ENCODE assay signal across 8 mouse cellular contexts in genomic region chr13:37508385-37509351, GRCm38 (mm10).
DNase-seq lines count a peak whose midpoint lies in the region; ATAC-seq and TF ChIP-seq lines count a peak whose summit lies in the region.

No protein-coding gene starts in this region.

- no peak overlapping the region; the same call in 1 of the 2 replicates for H3K4me2 ChIP-seq in forebrain, embryonic 12.5 days
- H3K4me2 ChIP-seq in hindbrain, postnatal 0 days (ENCODE audit: low read depth, low read length): no peak overlapping the region
- H3K4me2 ChIP-seq in liver, embryonic 13.5 days: peak overlapping the region; percentile 51
- no peak overlapping the region; the same call in 1 of the 2 replicates for H3K4me2 ChIP-seq in stomach, embryonic 14.5 days (replicated peaks; ENCODE audit: low read depth, low read length)

- no peaks in the 10 kb centered on the region for H3K36me3 ChIP-seq in spleen, adult 2 months (ENCODE audit: control insufficient read depth, insufficient read depth, low read length)
- no peaks in the 10 kb centered on the region for H3K36me3 ChIP-seq in forebrain, embryonic 12.5 days (replicated peaks)
- no peaks in the 10 kb centered on the region for H3K36me3 ChIP-seq in hindbrain, postnatal 0 days (ENCODE audit: insufficient read depth, low read length)
- no peaks in the 10 kb centered on the region for H3K36me3 ChIP-seq in liver, embryonic 13.5 days
- no peaks in the 10 kb centered on the region for H3K36me3 ChIP-seq in stomach, embryonic 14.5 days (ENCODE audit: control insufficient read depth, insufficient read depth, low read length)

- H3K4me3 ChIP-seq in spleen, adult 2 months (ENCODE audit: extremely low read depth, insufficient read depth, insufficient read length): no peak overlapping the region
- H3K4me3 ChIP-seq in forebrain, embryonic 12.5 days (replicated peaks): no peak overlapping the region
- H3K4me3 ChIP-seq in hindbrain, postnatal 0 days (ENCODE audit: low read length): no peak overlapping the region
- H3K4me3 ChIP-seq in liver, embryonic 13.5 days (replicated peaks): 0 out of 2 replicates have a peak overlapping the region, but pooled peaks have one; percentile 16
- no peak overlapping the region for H3K4me3 ChIP-seq in stomach, embryonic 14.5 days (ENCODE audit: low read depth, low read length)

- TF ChIP-seq POLR2A in spleen, adult 2 months (IDR thresholded peaks at IDR 0.05; ENCODE audit: low read depth, low read length): no peak

- H3K27me3 ChIP-seq in spleen, adult 2 months (ENCODE audit: control insufficient read depth, insufficient read depth, low read length): no peaks in the 10 kb centered on the region
- no peaks in the 10 kb centered on the region for H3K27me3 ChIP-seq in forebrain, embryonic 12.5 days
- H3K27me3 ChIP-seq in hindbrain, postnatal 0 days (ENCODE audit: insufficient read depth, low read length): no peaks in the 10 kb centered on the region
- no peaks in the 10 kb centered on the region for H3K27me3 ChIP-seq in liver, embryonic 13.5 days
- H3K27me3 ChIP-seq in stomach, embryonic 14.5 days (ENCODE audit: control insufficient read depth, insufficient read depth, low read length): no peaks in the 10 kb centered on the region

- H3K9ac ChIP-seq in forebrain, embryonic 12.5 days: no peak overlapping the region
- no peak overlapping the region for H3K9ac ChIP-seq in hindbrain, postnatal 0 days (replicated peaks; ENCODE audit: low read length)
- 0 out of 2 replicates have a peak overlapping the region, but pooled peaks have one; percentile 22 for H3K9ac ChIP-seq in liver, embryonic 13.5 days
- H3K9ac ChIP-seq in stomach, embryonic 14.5 days (replicated peaks; ENCODE audit: low read depth, low read length): no peak overlapping the region

- H3K27ac ChIP-seq in spleen, adult 2 months (ENCODE audit: insufficient read depth, low read length): peak overlapping the region; percentile 6; the same call in 1 of the 2 replicates
- peak overlapping the region; percentile 42; the same call in 1 of the 2 replicates for H3K27ac ChIP-seq in forebrain, embryonic 12.5 days
- H3K27ac ChIP-seq in hindbrain, postnatal 0 days: peak overlapping the region; percentile 60
- H3K27ac ChIP-seq in liver, embryonic 13.5 days: peak overlapping the region; percentile 63
- peak overlapping the region; percentile 85 for H3K27ac ChIP-seq in stomach, embryonic 14.5 days (ENCODE audit: low read length)

- 48% methylated on average over 19 of the region's 19 CpGs for WGBS in spleen, adult 2 months
- 57% methylated on average over 19 of the region's 19 CpGs for WGBS in forebrain, embryonic 12.5 days
- 39% methylated on average over 19 of the region's 19 CpGs for WGBS in hindbrain, postnatal 0 days
- WGBS in liver, embryonic 13.5 days (ENCODE audit: insufficient replicate concordance): 17% methylated on average over 19 of the region's 19 CpGs
- WGBS in stomach, embryonic 14.5 days: 31% methylated on average over 19 of the region's 19 CpGs

- peaks cover 16% of the 10 kb centered on the region; the same call in 1 of the 2 replicates for H3K4me1 ChIP-seq in spleen, adult 2 months (ENCODE audit: control insufficient read depth, insufficient read depth, insufficient read length)
- H3K4me1 ChIP-seq in forebrain, embryonic 12.5 days: peaks cover 26% of the 10 kb centered on the region
- H3K4me1 ChIP-seq in hindbrain, postnatal 0 days (ENCODE audit: insufficient read depth, low read length): peaks cover 18% of the 10 kb centered on the region
- peaks cover 53% of the 10 kb centered on the region for H3K4me1 ChIP-seq in liver, embryonic 13.5 days (replicated peaks)
- peaks cover 35% of the 10 kb centered on the region for H3K4me1 ChIP-seq in stomach, embryonic 14.5 days (ENCODE audit: control insufficient read depth, insufficient read depth, low read length)

- DNase-seq in spleen, adult 2 months (ENCODE audit: low read depth in 1 of 2, low spot score in 2 of 2): no peak
- DNase-seq in spleen, adult 12 weeks (ENCODE audit: low spot score): no peak
- peak; percentile 65 for DNase-seq in hindbrain, postnatal 0 days (ENCODE audit: low spot score)
- DNase-seq in liver, embryonic 13.5 days: no peak
- no peak for DNase-seq in urinary bladder, adult 2 months (ENCODE audit: low spot score)
- no peak for DNase-seq in cerebellum, adult 11 months

- no peak for ATAC-seq in forebrain, embryonic 12.5 days (ENCODE audit: low FRiP score)
- peak; percentile 43 for ATAC-seq in hindbrain, postnatal 0 days
- peak; percentile 14 for ATAC-seq in liver, embryonic 13.5 days (ENCODE audit: low read depth)
- ATAC-seq in stomach, embryonic 14.5 days (ENCODE audit: insufficient number of reproducible peaks, insufficient read depth, low FRiP score, low read depth): peak; percentile 57

- TF ChIP-seq CTCF in spleen, adult 2 months (IDR thresholded peaks at IDR 0.05; ENCODE audit: extremely low read depth, insufficient read depth, insufficient read length, insufficient replicate concordance): no peak
- no peak for TF ChIP-seq CTCF in hindbrain, postnatal 0 days (IDR thresholded peaks at IDR 0.05; ENCODE audit: low read depth)

- H3K9me3 ChIP-seq in forebrain, embryonic 12.5 days: no peaks in the 10 kb centered on the region
- H3K9me3 ChIP-seq in hindbrain, postnatal 0 days (ENCODE audit: low read length): no peaks in the 10 kb centered on the region
- H3K9me3 ChIP-seq in liver, embryonic 13.5 days (replicated peaks): no peaks in the 10 kb centered on the region
- H3K9me3 ChIP-seq in stomach, embryonic 14.5 days (ENCODE audit: control insufficient read depth, low read depth, low read length): no peaks in the 10 kb centered on the region

Comparison
In these comparisons a context has a peak if more than half of its experiments do, and no peak if none do; other contexts are left out.
1. H3K27ac ChIP-seq: peak in every context shown above with its lines; median percentile 85 in stomach, embryonic 14.5 days; 63 in liver, embryonic 13.5 days; 60 in hindbrain, postnatal 0 days; 42 in forebrain, embryonic 12.5 days; 6 in spleen, adult 2 months.